Mouse (Mus musculus) kidney, adult 2 months (tissue): ENCODE results near the gene Sbf2.

ENCODE experiments used
- CTCF ChIP-seq: fragments of 200-500 bp; conservative IDR thresholded peaks from 2 replicates; pipeline ENCODE4 v1.5.1; 2011; ENCODE audit warnings: low read depth, mild to moderate bottlenecking, control low read depth, low read length, moderate library complexity, mixed read lengths; ENCODE audit not compliant: insufficient read depth, insufficient read length
- POLR2A ChIP-seq: fragments of 200-500 bp; IDR thresholded peaks from one replicate; pipeline ENCODE4 v1.6.1; 2011; ENCODE audit warnings: low read depth, low read length, control low read depth

DNA sequence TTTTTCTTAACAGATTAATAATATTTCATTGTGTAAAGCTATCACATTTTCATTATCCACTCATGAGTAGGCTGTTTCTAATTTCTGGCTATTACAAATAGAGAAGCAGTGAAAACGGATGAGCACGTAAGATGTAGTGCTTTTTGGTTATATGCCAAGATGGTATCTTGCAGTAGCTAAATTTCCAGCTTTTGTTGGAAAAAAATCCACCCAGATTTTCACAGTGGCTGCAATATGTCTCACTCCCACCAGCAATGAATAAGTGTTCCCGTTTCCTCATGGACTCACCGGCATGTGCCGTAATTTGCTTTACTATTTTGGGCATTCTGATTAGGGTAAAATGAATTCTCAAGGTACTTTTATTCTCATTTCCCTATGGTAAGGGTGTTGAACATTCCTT, 129.7 kb downstream of the Sbf2 start:
- TF ChIP-seq CTCF (no peak), POLR2A (no peak)
